Mouse (Mus musculus): Measurements from ENCODE around the gene Hist1h3d. TPM values are rescaled to one million over a fixed set of nuclear protein-coding genes. Genes with fewer than 3 reads are reported as not detected.

The Hist1h3d gene
- polyA plus RNA-seq, 1 experiment from 2014 or later = 0.39 TPM

Other genes with a start within 250 kb of the Hist1h3d start
- 40.2 TPM for gene Zfp322a, start 206.6 kb upstream of the Hist1h3d start, polyA plus RNA-seq (2015; fragmentation: Illumina TruSeq; extraction: RNeasy Lipid Tissue Mini Kit (QIAGEN cat#74804); ENCODE audit: insufficient read depth, low replicate concordance)
- 3.6 TPM for gene Abt1, start 151.9 kb upstream of the Hist1h3d start, polyA plus RNA-seq (2015; fragmentation: Illumina TruSeq; extraction: RNeasy Lipid Tissue Mini Kit (QIAGEN cat#74804); ENCODE audit: insufficient read depth, low replicate concordance)
- 0.23 TPM for gene Btn1a1, start 109.9 kb upstream of the Hist1h3d start, polyA plus RNA-seq (2015; fragmentation: Illumina TruSeq; extraction: RNeasy Lipid Tissue Mini Kit (QIAGEN cat#74804); ENCODE audit: insufficient read depth, low replicate concordance)
- gene Btn2a2, start 86.9 kb upstream of the Hist1h3d start, polyA plus RNA-seq (2015; fragmentation: Illumina TruSeq; extraction: RNeasy Lipid Tissue Mini Kit (QIAGEN cat#74804); ENCODE audit: insufficient read depth, low replicate concordance) = 0.15 TPM
- gene Hist1h4h, start 44.7 kb upstream of the Hist1h3d start, polyA plus RNA-seq (2015; fragmentation: Illumina TruSeq; extraction: RNeasy Lipid Tissue Mini Kit (QIAGEN cat#74804); ENCODE audit: insufficient read depth, low replicate concordance) = not detected
- not detected for gene Hist1h2af, start 41.9 kb upstream of the Hist1h3d start, polyA plus RNA-seq (2015; fragmentation: Illumina TruSeq; extraction: RNeasy Lipid Tissue Mini Kit (QIAGEN cat#74804); ENCODE audit: insufficient read depth, low replicate concordance)
- not detected for gene Hist1h3g, start 40.3 kb upstream of the Hist1h3d start, polyA plus RNA-seq (2015; fragmentation: Illumina TruSeq; extraction: RNeasy Lipid Tissue Mini Kit (QIAGEN cat#74804); ENCODE audit: insufficient read depth, low replicate concordance)
- 0.36 TPM for gene Hist1h2bh, start 32.4 kb upstream of the Hist1h3d start, polyA plus RNA-seq (2015; fragmentation: Illumina TruSeq; extraction: RNeasy Lipid Tissue Mini Kit (QIAGEN cat#74804); ENCODE audit: insufficient read depth, low replicate concordance)
- gene Hist1h3f, start 31.7 kb upstream of the Hist1h3d start, polyA plus RNA-seq (2015; fragmentation: Illumina TruSeq; extraction: RNeasy Lipid Tissue Mini Kit (QIAGEN cat#74804); ENCODE audit: insufficient read depth, low replicate concordance) = not detected
- not detected for gene Hist1h4f, start 24.1 kb upstream of the Hist1h3d start, polyA plus RNA-seq (2015; fragmentation: Illumina TruSeq; extraction: RNeasy Lipid Tissue Mini Kit (QIAGEN cat#74804); ENCODE audit: insufficient read depth, low replicate concordance)
- gene Hist1h1d, start 22.5 kb upstream of the Hist1h3d start, polyA plus RNA-seq (2015; fragmentation: Illumina TruSeq; extraction: RNeasy Lipid Tissue Mini Kit (QIAGEN cat#74804); ENCODE audit: insufficient read depth, low replicate concordance) = 0.11 TPM
- not detected for gene Hist1h3e, start 13.4 kb upstream of the Hist1h3d start, polyA plus RNA-seq (2015; fragmentation: Illumina TruSeq; extraction: RNeasy Lipid Tissue Mini Kit (QIAGEN cat#74804); ENCODE audit: insufficient read depth, low replicate concordance)
- 0.52 TPM for gene Hist1h2ae, start 4.5 kb upstream of the Hist1h3d start, polyA plus RNA-seq (2015; fragmentation: Illumina TruSeq; extraction: RNeasy Lipid Tissue Mini Kit (QIAGEN cat#74804); ENCODE audit: insufficient read depth, low replicate concordance)
- gene Hist1h2bg, start 4.4 kb upstream of the Hist1h3d start, polyA plus RNA-seq (2015; fragmentation: Illumina TruSeq; extraction: RNeasy Lipid Tissue Mini Kit (QIAGEN cat#74804); ENCODE audit: insufficient read depth, low replicate concordance) = 1.1 TPM
- not detected for gene Hist1h2bf, start 1.6 kb upstream of the Hist1h3d start, polyA plus RNA-seq (2015; fragmentation: Illumina TruSeq; extraction: RNeasy Lipid Tissue Mini Kit (QIAGEN cat#74804); ENCODE audit: insufficient read depth, low replicate concordance)
- gene Hist1h2ad, start 1.4 kb upstream of the Hist1h3d start, polyA plus RNA-seq (2015; fragmentation: Illumina TruSeq; extraction: RNeasy Lipid Tissue Mini Kit (QIAGEN cat#74804); ENCODE audit: insufficient read depth, low replicate concordance) = not detected
- not detected for gene Hist1h4d, start 5.8 kb downstream of the Hist1h3d start, polyA plus RNA-seq (2015; fragmentation: Illumina TruSeq; extraction: RNeasy Lipid Tissue Mini Kit (QIAGEN cat#74804); ENCODE audit: insufficient read depth, low replicate concordance)
- gene Hist1h2be, start 45.4 kb downstream of the Hist1h3d start, polyA plus RNA-seq (2015; fragmentation: Illumina TruSeq; extraction: RNeasy Lipid Tissue Mini Kit (QIAGEN cat#74804); ENCODE audit: insufficient read depth, low replicate concordance) = 3.3 TPM
- gene Hist1h1e, start 46.8 kb downstream of the Hist1h3d start, polyA plus RNA-seq (2015; fragmentation: Illumina TruSeq; extraction: RNeasy Lipid Tissue Mini Kit (QIAGEN cat#74804); ENCODE audit: insufficient read depth, low replicate concordance) = 0.40 TPM
- 0.75 TPM for gene Hist1h2ac, start 108.2 kb downstream of the Hist1h3d start, polyA plus RNA-seq (2015; fragmentation: Illumina TruSeq; extraction: RNeasy Lipid Tissue Mini Kit (QIAGEN cat#74804); ENCODE audit: insufficient read depth, low replicate concordance)
- gene Hist1h2bc, start 108.4 kb downstream of the Hist1h3d start, polyA plus RNA-seq (2015; fragmentation: Illumina TruSeq; extraction: RNeasy Lipid Tissue Mini Kit (QIAGEN cat#74804); ENCODE audit: insufficient read depth, low replicate concordance) = 19.4 TPM
- not detected for gene Hist1h1t, start 120.1 kb downstream of the Hist1h3d start, polyA plus RNA-seq (2015; fragmentation: Illumina TruSeq; extraction: RNeasy Lipid Tissue Mini Kit (QIAGEN cat#74804); ENCODE audit: insufficient read depth, low replicate concordance)
- gene Hist1h4c, start 122.7 kb downstream of the Hist1h3d start, polyA plus RNA-seq (2015; fragmentation: Illumina TruSeq; extraction: RNeasy Lipid Tissue Mini Kit (QIAGEN cat#74804); ENCODE audit: insufficient read depth, low replicate concordance) = not detected
- gene Hfe, start 135.1 kb downstream of the Hist1h3d start, polyA plus RNA-seq (2015; fragmentation: Illumina TruSeq; extraction: RNeasy Lipid Tissue Mini Kit (QIAGEN cat#74804); ENCODE audit: insufficient read depth, low replicate concordance) = 28.5 TPM
- gene Hist1h1c, start 163.0 kb downstream of the Hist1h3d start, polyA plus RNA-seq (2015; fragmentation: Illumina TruSeq; extraction: RNeasy Lipid Tissue Mini Kit (QIAGEN cat#74804); ENCODE audit: insufficient read depth, low replicate concordance) = 26.6 TPM
- not detected for gene Hist1h3c, start 169.8 kb downstream of the Hist1h3d start, polyA plus RNA-seq (2015; fragmentation: Illumina TruSeq; extraction: RNeasy Lipid Tissue Mini Kit (QIAGEN cat#74804); ENCODE audit: insufficient read depth, low replicate concordance)
- not detected for gene Hist1h2bb, start 171.0 kb downstream of the Hist1h3d start, polyA plus RNA-seq (2015; fragmentation: Illumina TruSeq; extraction: RNeasy Lipid Tissue Mini Kit (QIAGEN cat#74804); ENCODE audit: insufficient read depth, low replicate concordance)
- gene Hist1h2ab, start 175.4 kb downstream of the Hist1h3d start, polyA plus RNA-seq (2015; fragmentation: Illumina TruSeq; extraction: RNeasy Lipid Tissue Mini Kit (QIAGEN cat#74804); ENCODE audit: insufficient read depth, low replicate concordance) = not detected
- not detected for gene Hist1h3b, start 176.5 kb downstream of the Hist1h3d start, polyA plus RNA-seq (2015; fragmentation: Illumina TruSeq; extraction: RNeasy Lipid Tissue Mini Kit (QIAGEN cat#74804); ENCODE audit: insufficient read depth, low replicate concordance)
- gene Hist1h4b, start 181.2 kb downstream of the Hist1h3d start, polyA plus RNA-seq (2015; fragmentation: Illumina TruSeq; extraction: RNeasy Lipid Tissue Mini Kit (QIAGEN cat#74804); ENCODE audit: insufficient read depth, low replicate concordance) = not detected
- not detected for gene Hist1h4a, start 185.5 kb downstream of the Hist1h3d start, polyA plus RNA-seq (2015; fragmentation: Illumina TruSeq; extraction: RNeasy Lipid Tissue Mini Kit (QIAGEN cat#74804); ENCODE audit: insufficient read depth, low replicate concordance)
- gene Hist1h3a, start 186.6 kb downstream of the Hist1h3d start, polyA plus RNA-seq (2015; fragmentation: Illumina TruSeq; extraction: RNeasy Lipid Tissue Mini Kit (QIAGEN cat#74804); ENCODE audit: insufficient read depth, low replicate concordance) = not detected
- not detected for gene Hist1h1a, start 187.9 kb downstream of the Hist1h3d start, polyA plus RNA-seq (2015; fragmentation: Illumina TruSeq; extraction: RNeasy Lipid Tissue Mini Kit (QIAGEN cat#74804); ENCODE audit: insufficient read depth, low replicate concordance)
- gene Trim38, start 194.2 kb downstream of the Hist1h3d start, polyA plus RNA-seq (2015; fragmentation: Illumina TruSeq; extraction: RNeasy Lipid Tissue Mini Kit (QIAGEN cat#74804); ENCODE audit: insufficient read depth, low replicate concordance) = not detected
- gene Slc17a2, start 231.2 kb downstream of the Hist1h3d start, polyA plus RNA-seq (2015; fragmentation: Illumina TruSeq; extraction: RNeasy Lipid Tissue Mini Kit (QIAGEN cat#74804); ENCODE audit: insufficient read depth, low replicate concordance) = not detected

Measured in spleen, adult 10 weeks (tissue).